Mouse (Mus musculus) G1E-ER4 (cell line): Measurements from ENCODE around the gene Cacna2d3. TPM values are rescaled to one million over a fixed set of nuclear protein-coding genes. Genes with fewer than 3 reads are reported as not detected.

ENCODE experiments used
- GATA1 ChIP-seq: IDR thresholded peaks from one replicate; pipeline ENCODE4 v1.8.0; 2012; ENCODE audit warnings: low read length, inconsistent platforms
- polyA plus RNA-seq: library from polyadenylated mRNA; stranded (reverse); fragments of >175 nt; gene quantifications from 2 replicates; pipeline ENCODE4 v1.2.3, GENCODE M21; 2012

The Cacna2d3 gene
- polyA plus RNA-seq, 1 experiment: not detected

DNA sequence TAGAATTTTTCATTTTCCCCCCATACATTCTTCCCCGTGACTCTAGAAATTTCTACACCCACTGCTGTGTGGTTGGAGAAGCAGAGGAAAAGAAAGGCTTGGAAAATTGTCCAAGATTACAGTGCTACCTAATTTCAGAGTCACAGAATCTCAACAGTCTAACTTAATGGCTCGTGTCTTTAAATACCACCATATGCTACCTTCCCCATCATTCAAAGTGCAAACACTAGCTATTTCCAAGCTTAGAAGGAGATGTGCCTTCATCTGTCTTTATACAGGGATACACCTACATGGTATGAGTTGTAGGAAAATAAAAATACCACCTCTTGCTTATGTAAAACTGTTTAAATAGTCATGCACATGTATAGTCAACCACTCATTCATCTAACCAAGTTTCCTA, 742.4 kb downstream of the Cacna2d3 start:
- no peak for TF ChIP-seq GATA1

DNA sequence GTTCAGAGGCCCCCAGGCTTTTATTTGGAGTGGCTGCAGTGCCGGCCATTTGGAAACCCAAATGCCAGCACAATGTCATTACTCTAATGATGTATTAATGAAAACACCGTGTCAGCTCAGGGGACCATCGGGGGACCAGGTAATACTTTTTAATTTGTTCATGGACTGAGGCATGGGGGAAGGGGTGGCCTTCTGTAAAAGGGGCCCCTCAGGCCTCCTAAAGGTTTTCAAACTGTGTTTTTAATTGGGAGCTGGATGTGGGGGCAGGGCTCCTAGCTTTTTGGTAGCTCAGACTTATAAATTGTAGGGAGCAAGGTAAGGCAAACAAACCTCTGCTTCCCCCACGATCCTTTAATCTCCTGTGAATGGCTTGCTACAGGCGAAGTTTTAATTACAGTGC, 749.0 kb downstream of the Cacna2d3 start:
- no peak for TF ChIP-seq GATA1

DNA sequence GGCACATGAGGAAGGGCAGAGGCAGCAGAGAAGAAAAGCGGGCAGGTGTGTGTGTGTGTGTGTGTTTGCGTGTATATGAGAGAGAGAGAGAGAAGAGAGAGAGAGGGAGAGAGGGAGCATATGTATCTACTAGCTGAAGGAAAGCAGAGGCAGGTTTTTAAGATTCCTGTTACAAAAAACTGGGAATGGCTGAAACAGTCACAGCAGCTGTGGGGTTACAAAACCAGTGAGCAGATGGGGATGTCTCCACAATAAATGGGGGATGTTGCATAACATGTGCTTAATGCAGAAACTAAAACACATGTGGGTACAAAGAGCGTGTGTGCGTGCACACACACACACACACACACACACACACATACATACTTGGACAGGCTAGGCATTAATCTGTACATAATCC, 752.4 kb downstream of the Cacna2d3 start:
- no peak for TF ChIP-seq GATA1

DNA sequence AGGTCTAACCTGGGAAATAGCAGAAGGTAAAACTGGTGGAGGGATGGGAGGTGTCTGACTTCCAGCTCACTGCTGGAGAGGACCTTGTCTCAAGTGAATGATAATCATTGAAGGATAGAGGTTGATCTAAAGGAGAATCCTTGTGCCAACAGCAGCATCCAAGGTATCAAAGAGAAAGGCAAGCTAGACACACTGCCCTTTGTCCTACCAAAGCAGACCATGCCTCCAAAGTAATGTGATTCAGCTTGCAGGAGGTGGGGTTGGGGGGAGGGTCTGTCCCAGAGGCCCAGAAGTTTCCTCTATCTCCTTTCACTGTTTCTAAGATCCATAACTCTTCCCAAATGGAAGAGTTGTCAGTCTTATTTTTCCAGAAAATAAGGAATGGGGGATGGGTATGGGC, 754.8 kb downstream of the Cacna2d3 start:
- no peak for TF ChIP-seq GATA1

DNA sequence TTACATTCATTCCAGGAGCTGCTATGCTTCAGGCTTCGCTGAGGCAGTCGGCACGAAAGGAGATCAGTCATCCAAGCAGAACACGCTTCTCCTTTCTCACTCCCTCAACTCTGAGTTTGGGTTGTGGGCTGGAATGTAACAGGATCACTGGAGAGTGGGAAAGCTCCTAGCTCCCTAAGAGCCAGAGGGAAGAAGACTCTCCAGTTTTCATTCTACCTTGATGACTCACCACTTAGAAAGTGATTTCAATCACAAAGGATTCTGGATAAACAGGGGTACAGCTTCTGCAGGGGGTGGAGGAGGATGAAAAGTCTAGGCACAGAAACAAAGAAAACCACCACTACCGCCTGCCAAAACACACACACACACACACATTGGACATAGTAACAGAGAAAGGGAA, 760.3 kb downstream of the Cacna2d3 start:
- TF ChIP-seq GATA1: no peak

DNA sequence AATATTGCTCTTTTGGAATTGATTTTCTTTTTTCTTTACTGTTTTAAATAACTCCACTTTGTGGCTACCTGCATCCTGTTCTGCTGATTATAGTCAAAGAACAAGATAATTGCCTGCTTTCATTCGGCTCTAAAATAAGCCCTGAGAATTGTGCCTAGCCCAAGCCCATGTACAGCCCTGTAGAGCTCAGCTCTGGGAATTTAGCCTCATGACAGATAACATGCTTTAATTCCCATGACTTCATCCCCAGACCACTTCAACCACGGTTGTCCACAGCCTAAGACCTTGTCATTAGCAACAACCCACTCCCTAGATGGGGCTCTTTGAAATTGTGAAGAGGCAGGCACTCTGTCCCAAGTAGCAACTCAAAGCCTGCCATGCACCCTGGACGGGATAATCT, 762.6 kb downstream of the Cacna2d3 start:
- no peak for TF ChIP-seq GATA1

DNA sequence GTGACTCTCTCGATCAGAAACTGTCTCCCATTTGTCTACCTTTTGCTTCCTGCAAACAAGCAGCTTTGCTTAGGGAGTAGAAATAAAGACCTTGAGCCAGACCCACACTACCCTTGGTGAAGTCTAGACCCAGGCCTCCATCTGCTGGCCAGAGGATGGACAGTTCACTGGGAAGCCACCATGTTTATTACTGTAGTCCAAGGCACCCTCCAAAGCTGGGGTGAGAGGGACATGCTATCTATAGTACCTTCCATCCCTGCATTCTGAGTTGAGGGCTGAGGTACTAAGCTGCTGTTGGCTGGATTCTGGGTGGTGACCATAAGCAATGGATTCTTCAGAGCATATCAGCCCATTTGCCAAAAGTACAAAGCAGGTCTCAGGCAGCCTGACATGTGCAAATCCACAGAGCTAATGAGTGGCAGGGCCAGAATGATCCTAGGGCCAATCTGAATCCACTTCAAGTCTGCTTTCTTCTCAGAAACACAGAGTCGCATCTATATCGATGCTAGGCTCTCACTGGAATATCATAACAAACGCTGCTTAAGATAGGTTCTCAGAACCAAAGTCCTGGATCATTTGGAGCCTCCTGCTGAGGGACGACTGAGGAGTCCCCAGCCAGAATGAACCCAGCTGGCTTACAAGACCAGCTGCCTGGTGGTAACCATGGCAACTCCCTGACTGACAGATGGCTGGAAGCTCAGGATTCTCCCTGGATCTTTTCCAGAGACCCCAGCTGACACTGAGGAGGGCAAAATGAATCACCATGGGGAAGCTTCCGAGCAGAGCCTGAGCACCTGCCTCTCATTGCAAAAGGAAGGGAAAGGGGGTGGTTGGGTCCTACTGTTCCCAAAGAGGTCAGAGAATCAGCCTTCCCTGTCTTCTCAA, 763.3 kb downstream of the Cacna2d3 start:
- no peak for TF ChIP-seq GATA1

DNA sequence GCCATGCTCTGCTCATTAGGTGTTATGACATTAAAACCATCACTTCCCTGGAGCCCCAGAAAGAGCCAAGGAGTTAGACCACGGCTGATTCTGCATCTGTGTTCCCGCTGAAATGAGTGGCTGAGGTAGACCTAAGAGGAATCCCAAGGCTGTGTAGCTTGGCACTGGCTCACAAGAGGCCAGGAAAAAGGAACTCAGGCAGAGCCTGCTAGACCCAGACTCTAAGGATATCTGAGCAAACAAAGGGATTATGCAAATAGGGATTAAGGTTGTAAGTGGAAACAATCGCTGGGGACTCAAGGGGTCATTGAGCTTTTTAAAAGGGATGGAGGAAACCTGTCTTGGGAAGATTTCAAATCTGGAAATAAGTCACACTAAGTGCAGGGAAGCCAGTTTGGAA, 766.5 kb downstream of the Cacna2d3 start:
- no peak for TF ChIP-seq GATA1

DNA sequence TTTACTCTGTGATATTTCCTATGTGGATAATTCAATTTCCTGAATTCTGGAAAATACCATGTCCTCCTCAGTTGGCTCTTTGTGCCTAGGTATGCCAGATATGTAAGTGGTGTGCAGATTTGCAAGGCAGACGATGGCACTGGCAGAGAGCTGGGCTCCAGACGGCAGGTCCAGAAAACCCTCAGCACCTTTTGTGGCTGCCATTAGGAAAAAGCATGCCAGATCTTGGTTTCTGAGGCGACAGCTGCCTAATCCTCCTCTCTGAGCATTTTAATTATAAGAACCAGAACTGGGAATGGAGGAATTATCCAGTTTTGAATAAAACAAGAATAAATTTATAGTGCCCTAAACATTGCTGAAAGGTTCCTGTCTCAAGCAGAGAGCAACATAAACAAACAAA, 767.1 kb downstream of the Cacna2d3 start:
- no peak for TF ChIP-seq GATA1

DNA sequence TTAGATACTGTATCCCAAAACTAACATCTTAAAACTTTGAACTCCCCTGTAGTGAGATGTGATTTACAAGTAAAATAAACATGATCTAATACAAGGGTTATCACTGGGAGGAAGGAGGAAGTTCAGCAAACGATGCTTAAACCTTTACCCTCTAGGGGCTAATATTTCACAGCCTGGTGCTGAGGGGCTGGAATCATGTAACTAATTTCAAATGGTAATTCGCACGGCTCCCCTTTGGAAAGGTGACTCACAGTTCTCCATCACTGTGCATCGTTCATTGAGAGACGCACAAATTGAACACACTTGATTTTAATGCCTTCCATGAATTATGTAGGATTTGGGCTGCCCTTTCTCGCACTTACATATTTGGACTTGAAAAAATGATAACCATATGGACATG, 767.6 kb downstream of the Cacna2d3 start:
- TF ChIP-seq GATA1: no peak

DNA sequence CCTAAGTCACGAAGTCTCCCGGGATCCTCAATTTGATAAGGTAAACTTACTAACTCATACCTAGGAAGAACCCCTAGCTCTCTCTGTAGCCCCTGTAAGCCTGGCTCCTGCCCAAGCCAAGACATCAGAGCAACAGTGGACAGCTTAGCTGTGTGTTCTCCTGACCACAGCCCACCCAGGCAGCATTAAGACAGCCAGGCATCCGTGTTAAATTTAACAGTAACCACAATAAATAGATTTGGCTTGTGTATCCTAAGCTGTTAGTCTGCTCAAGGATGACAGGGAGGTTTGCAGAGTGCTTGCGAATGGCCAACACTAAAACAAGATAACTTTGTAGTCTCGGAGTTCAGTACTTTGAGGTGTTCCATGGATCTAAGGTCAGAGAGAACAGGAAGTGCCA, 768.3 kb downstream of the Cacna2d3 start:
- no peak for TF ChIP-seq GATA1

DNA sequence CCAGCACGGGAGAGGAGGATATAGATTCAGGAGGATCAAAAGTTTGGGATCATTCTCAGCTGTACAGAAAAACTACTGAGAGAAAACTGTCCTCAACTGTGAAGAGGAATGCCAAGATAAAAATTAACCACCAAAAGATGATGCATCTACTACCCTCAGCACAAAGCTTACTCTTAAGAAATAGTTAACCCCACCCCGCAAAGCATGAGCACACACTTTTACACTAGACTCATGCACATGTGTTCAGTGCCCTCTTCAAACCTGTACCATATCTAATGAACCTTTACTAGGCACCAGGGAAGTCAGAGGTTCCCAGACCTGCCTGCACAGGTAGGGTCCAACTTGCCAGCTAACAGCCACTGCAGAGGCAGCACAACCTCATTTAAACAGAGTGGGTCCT, 771.2 kb downstream of the Cacna2d3 start:
- no peak for TF ChIP-seq GATA1

DNA sequence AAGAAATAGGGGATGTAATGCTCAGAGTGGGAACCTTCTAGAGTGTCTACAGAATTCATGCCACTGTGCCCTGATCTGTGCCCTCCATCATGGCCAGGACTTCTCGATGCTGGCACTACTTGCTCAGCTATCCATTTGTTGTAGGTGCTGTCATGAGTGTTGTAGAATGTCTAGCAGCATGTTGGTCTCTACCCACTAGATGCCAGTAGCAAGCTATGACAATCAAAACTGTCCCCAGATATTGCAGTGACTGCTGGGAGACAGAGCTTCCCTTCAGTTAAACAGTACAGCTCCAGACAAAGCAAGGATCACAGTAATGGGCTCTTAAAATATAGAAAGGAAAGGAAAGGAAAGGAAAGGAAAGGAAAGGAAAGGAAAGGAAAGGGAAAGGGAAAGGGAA, 771.9 kb downstream of the Cacna2d3 start:
- TF ChIP-seq GATA1: no peak

DNA sequence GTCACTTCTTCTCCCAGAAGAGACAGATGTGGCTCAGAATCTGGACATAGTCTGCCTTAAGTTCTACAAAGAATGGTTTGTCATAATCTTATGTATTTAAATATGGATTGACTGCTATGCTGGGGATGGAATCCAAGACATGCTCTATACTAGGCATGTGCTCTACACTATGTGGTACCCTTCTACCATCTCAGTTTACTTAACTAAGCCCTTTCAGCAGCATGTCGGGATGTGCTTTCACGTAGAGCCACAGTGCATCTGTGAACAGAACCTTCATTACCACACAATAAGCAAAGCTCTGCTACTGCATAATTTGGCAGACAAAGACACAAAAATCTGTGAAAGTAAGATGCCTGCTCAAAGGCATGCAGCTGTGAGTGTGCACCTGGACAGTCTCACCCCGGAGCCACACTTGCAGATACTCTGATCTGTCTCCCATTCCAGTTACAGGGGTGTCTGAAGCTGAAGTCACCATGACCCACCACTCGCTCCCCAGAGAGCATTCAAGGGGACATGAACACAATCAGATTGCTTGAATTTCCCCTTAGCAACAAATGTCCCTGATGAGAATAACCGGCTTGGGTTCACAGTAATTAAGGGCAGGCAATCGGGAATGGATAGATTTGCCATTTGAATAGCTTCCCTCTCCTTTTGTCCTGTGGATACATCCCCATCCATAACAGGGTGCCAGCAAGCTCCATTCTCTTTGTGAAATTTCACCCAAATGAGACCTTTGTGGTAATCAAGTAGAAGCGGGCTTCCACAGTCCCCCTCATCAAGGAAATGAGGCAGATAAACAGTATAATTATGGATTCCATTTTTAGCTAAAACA, 773.4 kb downstream of the Cacna2d3 start:
- no peak for TF ChIP-seq GATA1

DNA sequence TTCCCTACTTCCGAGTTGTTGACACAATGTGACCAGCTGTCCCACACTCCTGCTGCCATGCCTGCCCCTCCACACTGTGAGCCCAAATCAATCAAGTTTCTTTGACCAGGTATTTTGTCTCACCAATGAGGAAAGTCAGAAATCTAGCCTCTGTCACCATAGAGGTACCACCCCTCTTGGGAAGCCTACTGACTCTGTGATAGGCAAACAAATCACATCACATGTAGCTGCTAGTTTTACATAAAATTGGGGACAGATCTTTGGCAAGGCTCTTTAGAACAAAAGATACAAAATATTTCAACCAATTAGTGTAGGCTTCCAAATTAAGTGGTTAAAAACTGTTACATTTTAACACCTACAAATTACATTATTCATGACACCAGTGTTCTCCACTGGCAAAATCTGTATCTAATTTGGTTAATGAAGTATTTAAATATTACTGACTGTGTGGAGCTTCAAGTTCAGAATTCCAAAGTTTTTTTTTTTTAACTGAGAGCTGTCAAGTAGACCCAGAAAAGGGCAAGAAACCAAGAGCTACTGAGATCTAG, 788.8 kb downstream of the Cacna2d3 start:
- TF ChIP-seq GATA1: no peak
